Mouse (Mus musculus) cerebellum, adult 8-10 months (tissue): ENCODE measurements around the gene Blnk.

Experiments
- DNase-seq: peaks from one replicate; pipeline ENCODE4 v3.0.0; 2022

Gene Blnk

GRCm38 (mm10) chr19:40994057-40994585 is at the start of gene Blnk:
Gene Blnk (minus strand): TSS chr19:40994535.
- DNase-seq, result no peak

GRCm38 (mm10) chr19:41039110-41039509 is 44.8 kb upstream of the Blnk start:
- DNase-seq, result no peak

GRCm38 (mm10) chr19:41035809-41036551 is 41.6 kb upstream of the Blnk start:
- no peak for DNase-seq

GRCm38 (mm10) chr19:41031869-41032268 is 37.5 kb upstream of the Blnk start:
- DNase-seq, result no peak

- no peak for DNase-seq
Observed at GRCm38 (mm10) chr19:41031009-41031408, 36.7 kb upstream of the Blnk start.

- no peak for DNase-seq
Observed at GRCm38 (mm10) chr19:41030161-41030560, 35.8 kb upstream of the Blnk start.

DNA sequence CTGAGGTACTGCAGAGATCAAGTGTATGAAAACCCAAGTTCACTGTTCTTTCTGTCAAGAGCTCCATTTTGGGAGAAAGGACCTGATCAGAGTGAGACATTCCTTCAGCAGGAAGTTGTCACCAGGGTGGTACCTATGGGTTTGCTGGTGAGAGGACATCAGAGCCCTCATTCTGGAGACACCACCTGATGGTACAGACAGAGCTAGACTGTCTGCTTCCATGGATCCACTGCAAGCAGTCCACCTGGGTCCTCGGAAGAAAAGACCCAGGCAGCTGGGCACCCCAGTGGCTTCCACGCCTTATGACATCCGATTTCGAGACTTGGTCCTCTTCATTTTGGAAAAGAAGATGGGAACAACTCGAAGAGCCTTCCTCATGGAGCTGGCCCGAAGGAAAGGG is 34.9 kb upstream of the Blnk start, which contains the start of gene Dntt:
Gene Dntt (plus strand): TSS at position 57 of the 400 bp plus-strand sequence.
- DNase-seq, result no peak

DNA sequence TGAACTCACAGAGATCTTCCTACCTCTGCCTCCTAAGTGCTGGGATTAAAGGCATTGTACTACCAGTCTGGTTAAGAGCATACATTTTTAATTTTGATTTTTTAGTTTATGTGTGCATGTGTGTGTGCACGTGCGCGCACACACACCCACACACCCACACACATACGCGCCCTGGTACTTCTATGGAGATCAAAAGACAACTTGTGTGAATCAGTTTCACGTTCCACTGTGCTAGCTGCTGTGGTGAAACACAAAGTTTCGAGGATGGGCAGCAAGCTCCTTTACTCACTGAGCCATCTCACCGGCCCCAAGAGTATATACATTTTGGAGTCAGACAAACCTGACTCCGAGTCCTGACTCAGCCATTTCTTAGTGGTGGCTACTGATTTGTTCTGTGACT is 33.3 kb upstream of the Blnk start:
- DNase-seq, result no peak

DNA sequence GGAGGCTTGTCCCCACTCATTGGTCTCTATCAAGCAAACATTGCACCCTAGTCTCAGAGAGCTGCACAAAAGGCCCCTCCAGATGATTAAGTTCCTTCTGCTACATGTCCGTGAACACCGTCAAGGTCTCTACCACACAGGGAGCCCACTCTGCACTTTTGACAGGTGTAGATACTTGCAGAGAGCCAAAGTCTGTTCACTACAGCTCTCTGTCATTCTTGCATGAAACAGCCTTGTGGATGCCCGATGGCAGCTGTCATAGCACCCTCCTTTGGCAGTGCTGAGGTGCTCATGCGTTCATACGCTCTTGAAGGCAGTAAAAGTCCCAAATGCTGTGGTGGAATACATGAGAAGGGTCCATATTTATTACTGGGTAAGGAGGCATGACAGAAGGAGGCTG is 32.7 kb upstream of the Blnk start:
- DNase-seq, result no peak

DNA sequence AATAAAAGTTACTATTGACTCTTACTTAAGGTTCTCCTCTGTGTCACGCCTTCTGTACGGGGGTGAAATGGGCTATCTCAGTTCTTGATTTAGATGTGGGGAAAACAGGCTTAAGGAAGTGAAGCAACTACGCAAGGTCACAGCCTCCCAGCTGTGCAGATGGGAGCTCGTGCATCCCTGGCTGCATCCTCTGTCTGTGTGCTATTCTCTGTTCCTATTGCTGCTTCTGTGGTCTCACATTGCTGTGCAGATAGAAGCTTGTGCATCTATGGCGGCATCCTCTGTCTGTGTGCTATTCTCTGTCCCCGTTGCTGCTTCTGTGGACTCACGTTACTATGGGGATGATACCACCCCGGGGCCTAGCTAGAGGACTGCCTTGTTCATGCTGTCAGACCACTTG is 32.2 kb upstream of the Blnk start:
- no peak for DNase-seq

DNA sequence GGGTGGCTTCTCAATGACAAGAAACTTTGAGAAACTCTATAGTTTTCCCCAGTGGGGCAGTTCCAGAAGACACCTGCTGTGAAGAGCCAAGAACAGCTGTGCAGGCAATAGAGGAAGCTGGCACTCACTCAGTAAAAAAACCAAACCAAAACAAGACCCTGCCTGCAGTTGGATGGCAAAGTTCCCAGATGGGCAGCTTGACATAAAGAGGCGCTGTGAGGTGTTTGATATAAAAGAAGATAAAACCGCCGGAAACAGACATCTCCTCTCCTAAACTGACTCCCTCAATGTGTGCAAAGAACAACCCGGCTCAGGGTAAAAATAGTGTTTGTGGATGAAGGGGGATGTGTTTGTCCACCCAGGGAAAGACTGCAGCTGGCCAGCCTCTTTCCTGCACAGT is 27.9 kb upstream of the Blnk start:
- no peak for DNase-seq

- no peak for DNase-seq
Observed at GRCm38 (mm10) chr19:41020537-41020936, 26.2 kb upstream of the Blnk start.

DNA sequence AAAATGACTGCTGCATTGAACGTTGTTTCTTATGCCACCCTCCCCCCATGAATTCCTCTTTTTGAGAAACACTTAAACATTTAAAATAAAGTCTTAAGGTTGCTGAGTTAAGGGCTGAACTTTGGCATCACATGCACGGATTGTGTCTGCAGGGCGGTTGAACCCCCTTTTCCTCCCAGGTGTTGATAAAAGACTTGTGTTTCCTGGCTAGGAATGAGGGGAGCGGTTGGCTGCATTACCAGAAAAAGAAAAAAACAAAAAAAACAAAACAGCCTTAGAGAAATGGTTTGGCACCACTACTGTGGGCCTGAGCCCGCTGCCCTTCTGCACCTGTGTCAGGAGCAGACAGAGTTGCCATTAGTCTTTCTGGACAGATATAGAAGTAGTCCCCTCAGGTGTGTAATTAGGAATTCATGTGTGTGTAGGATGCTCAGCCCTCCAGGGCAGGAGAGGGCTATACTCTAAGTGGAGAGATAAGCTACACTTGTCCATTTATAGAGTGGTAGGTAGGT is 24.9 kb upstream of the Blnk start:
- no peak for DNase-seq

- DNase-seq, result peak; percentile 17
Observed at GRCm38 (mm10) chr19:41015951-41016716, 21.8 kb upstream of the Blnk start.

DNA sequence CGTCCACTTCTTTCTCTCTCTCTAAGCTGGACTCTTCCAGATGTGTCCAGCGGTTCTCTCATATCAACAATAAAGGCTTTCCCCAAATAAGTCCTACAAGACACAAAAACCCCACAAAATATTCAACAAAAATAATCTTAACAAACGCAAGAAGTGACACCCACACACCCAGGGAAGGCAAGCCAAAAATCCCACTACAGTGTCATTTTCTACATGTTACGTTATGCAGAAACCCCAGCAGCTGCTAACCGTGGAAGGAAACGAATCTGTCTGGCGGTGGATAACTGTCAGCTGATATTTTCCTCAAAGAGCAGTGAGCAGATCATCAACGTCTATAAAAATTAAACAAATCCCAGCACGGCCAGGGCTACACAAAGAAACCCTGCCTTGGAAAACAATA is 19.7 kb upstream of the Blnk start:
- no peak for DNase-seq

- DNase-seq, result no peak
Observed at GRCm38 (mm10) chr19:41013591-41013990, 19.3 kb upstream of the Blnk start.

DNA sequence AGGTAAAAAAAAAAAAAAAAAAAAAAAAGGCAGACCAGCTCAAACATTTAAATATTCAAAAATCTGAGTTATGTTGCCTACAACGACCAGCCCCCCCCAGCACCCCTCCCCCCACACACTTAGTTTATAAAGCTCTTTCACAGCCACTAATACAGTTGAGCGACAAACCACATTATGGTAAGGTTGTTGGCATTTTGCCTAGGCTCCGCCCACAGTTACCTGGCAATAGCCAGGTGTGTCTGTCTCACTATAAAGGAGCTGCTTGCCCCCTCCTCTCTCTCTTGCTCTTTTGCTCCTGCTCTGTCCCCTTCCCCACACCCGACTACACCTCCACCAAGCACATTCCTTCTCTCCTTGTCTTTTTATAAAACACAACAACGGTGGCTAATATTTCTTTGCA is 17.3 kb upstream of the Blnk start:
- no peak for DNase-seq

- no peak for DNase-seq
Observed at GRCm38 (mm10) chr19:41008674-41009395, 14.5 kb upstream of the Blnk start.

- DNase-seq, result no peak
Observed at GRCm38 (mm10) chr19:41007733-41008132, 13.4 kb upstream of the Blnk start.

- no peak for DNase-seq
Observed at GRCm38 (mm10) chr19:41007326-41007725, 13.0 kb upstream of the Blnk start.

DNA sequence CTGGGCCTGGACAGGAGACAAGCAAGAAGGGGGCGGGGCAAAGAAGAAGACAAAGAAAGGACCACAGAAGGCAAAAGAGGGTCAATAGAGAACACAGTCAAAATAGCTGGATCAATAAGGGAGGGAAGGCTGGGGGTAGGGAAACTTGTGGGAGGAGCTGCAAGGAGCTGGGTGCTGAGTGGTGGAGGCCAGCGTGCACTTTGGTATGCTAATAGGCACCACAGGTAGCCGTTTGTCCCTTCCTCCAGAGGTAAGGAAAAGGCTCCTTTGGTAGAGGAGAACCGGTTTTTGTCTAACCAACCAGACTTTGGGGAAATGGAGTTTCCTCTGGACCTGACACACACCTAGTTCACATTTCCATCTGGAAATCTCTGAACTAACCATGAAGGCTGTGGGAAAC is 12.3 kb upstream of the Blnk start:
- DNase-seq, result no peak

- DNase-seq, result no peak
Observed at GRCm38 (mm10) chr19:41003694-41004315, 9.5 kb upstream of the Blnk start.

DNA sequence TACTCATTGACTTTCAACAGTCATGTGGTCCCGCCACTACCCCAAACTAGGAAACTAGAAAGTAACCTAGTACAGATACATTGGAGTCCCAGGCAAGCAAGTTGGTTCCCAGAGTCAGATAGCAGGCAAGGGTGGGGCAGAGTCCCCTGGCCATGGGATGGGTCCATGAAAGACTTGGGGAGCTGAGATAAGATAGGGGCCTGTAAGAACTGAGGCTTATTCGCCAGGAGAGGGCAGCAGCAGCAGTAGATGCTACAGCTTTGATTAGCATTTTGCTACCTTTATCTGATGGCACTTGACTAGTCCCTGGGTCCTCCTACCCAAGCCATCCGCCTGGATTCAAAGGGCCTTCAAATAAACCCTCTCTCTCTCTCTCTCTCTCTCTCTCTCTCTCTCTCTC is 5.2 kb upstream of the Blnk start:
- no peak for DNase-seq
